ENCODE assay signal across 8 mouse cellular contexts in genomic region chr19:28726161-28726880, GRCm38 (mm10). TPM values are rescaled to one million over a fixed set of nuclear protein-coding genes. Genes with fewer than 3 reads are reported as not detected.
DNase-seq lines count a peak whose midpoint lies in the region; ATAC-seq and TF ChIP-seq lines count a peak whose summit lies in the region.

No protein-coding gene starts in this region.

- intact Hi-C loops in left cerebral cortex, postnatal 10 days (cut with DNase I): loop anchor here (10.0 kb wide), 1 partner anchor 562 kb away; no protein-coding TSS in a partner anchor

- DNase-seq in neural tube, embryonic 10.5 days (ENCODE audit: extremely low spot score, low spot score): peak; percentile 42
- DNase-seq in adrenal gland, adult (ENCODE audit: inconsistent age in 2 of 2, low spot score in 1 of 2): peak; percentile 51 to 90
- peak; percentile 69 for DNase-seq in heart, postnatal 4 days
- DNase-seq in left cerebral cortex, postnatal 10 days (ENCODE audit: extremely low spot score in 1 of 2, low spot score in 2 of 2): peak; percentile 58 to 66
- DNase-seq in retina, postnatal 7 days (ENCODE audit: low read depth, low spot score): peak; percentile 43

- H3K4me3 ChIP-seq in neural tube, embryonic 15.5 days (replicated peaks): no peak overlapping the region
- H3K4me3 ChIP-seq in cortical plate, adult 2 months (ENCODE audit: insufficient read depth, low read length): no peak overlapping the region; the same call in 1 of the 2 replicates

- no peak for TF ChIP-seq POLR2A in cortical plate, adult 2 months (IDR thresholded peaks at IDR 0.05; ENCODE audit: extremely low read depth, insufficient read depth, low read length)

- H3K9me3 ChIP-seq in neural tube, embryonic 15.5 days (replicated peaks): no peaks in the 10 kb centered on the region

- ATAC-seq in neural tube, embryonic 15.5 days (ENCODE audit: low FRiP score): no peak
- no peak for ATAC-seq in monocyte, adult 5-6 weeks (replicated peaks; ENCODE audit: insufficient number of reproducible peaks, low FRiP score, low TSS enrichment, poor library complexity, severe bottlenecking)

- H3K9ac ChIP-seq in neural tube, embryonic 15.5 days (replicated peaks): no peak overlapping the region

- WGBS in neural tube, embryonic 15.5 days: 53% methylated on average over 18 of the region's 18 CpGs

- H3K4me2 ChIP-seq in neural tube, embryonic 15.5 days: no peak overlapping the region

- peaks cover 8% of the 10 kb centered on the region; the same call in 1 of the 2 replicates for H3K27me3 ChIP-seq in neural tube, embryonic 15.5 days (replicated peaks)

- TF ChIP-seq CTCF in cortical plate, adult 2 months (IDR thresholded peaks at IDR 0.05; ENCODE audit: extremely low read depth, insufficient read depth, low read length): peak; percentile 67

- no peak overlapping the region for H3K27ac ChIP-seq in neural tube, embryonic 15.5 days (replicated peaks)
- H3K27ac ChIP-seq in cortical plate, adult 2 months (ENCODE audit: insufficient read depth, low read length): no peak overlapping the region

- H3K36me3 ChIP-seq in neural tube, embryonic 15.5 days: no peaks in the 10 kb centered on the region

- H3K4me1 ChIP-seq in neural tube, embryonic 15.5 days: no peaks in the 10 kb centered on the region
- H3K4me1 ChIP-seq in cortical plate, adult 2 months (ENCODE audit: control insufficient read depth, insufficient read depth, low read length): no peaks in the 10 kb centered on the region

RNA-seq across cellular contexts. Expression of gene Glis3, which starts 46.4 kb away (rescaled TPM):
- 1.8 and 2.5 TPM in 2 replicates for polyA plus RNA-seq in neural tube, embryonic 15.5 days (2015; fragmentation: Nextera tagmentation; extraction: Ambion mirVana)
- polyA plus RNA-seq in cortical plate, adult 2 months (2012; rRNA removed): 1.9 and 2.0 TPM in 2 replicates
- total RNA-seq in heart, postnatal 4 days (2021): 1 to 10 TPM; 2.1 to 2.3 TPM
- total RNA-seq in left cerebral cortex, postnatal 10 days (2021): 1 to 10 TPM; 5.3 to 6.5 TPM
- 0.43 to 1.6 TPM (median 0.97 TPM) in 3 replicates for total RNA-seq in monocyte, adult 5-6 weeks (2017)
